Mouse (Mus musculus) liver, embryonic 16.5 days (tissue): Measurements from ENCODE around the gene Ccdc71. TPM values are rescaled to one million over a fixed set of nuclear protein-coding genes. Genes with fewer than 3 reads are reported as not detected.

Experiments used
- ATAC-seq: fragments of 200-750 bp; cut with Nextera tagmentation; 2 replicates; pipeline ENCODE4 v1.8.0; 2017; ENCODE audit warnings: low read depth, mild to moderate bottlenecking, moderate number of reproducible peaks, moderate library complexity
- H3K27ac ChIP-seq: fragments of 300-500 bp; sonication (generic); 2 replicates; pipeline ENCODE4 v1.5.1; 2014; ENCODE audit warnings: mild to moderate bottlenecking, low read length
- H3K27me3 ChIP-seq: fragments of 300-500 bp; sonication (generic); 2 replicates; pipeline ENCODE4 v1.6.1; 2014; ENCODE audit warnings: low read depth, low read length, mixed read lengths; ENCODE audit not compliant: control insufficient read depth, insufficient read depth
- H3K36me3 ChIP-seq: fragments of 300-500 bp; sonication (generic); 2 replicates; pipeline ENCODE4 v1.6.1; 2014; ENCODE audit warnings: mild to moderate bottlenecking; ENCODE audit not compliant: control insufficient read depth, insufficient read depth
- H3K4me1 ChIP-seq: fragments of 300-500 bp; sonication (generic); 2 replicates; pipeline ENCODE4 v1.6.1; 2014; ENCODE audit warnings: low read depth, low read length, mixed read lengths; ENCODE audit not compliant: control insufficient read depth
- H3K4me2 ChIP-seq: fragments of 300-500 bp; sonication (generic); 2 replicates; pipeline ENCODE4 v1.6.1; 2014; ENCODE audit warnings: low read depth, low read length, mixed read lengths
- H3K4me3 ChIP-seq: fragments of 300-500 bp; sonication (generic); 2 replicates; pipeline ENCODE4 v1.5.1; 2014; ENCODE audit warnings: low read depth, mild to moderate bottlenecking, low read length
- H3K9ac ChIP-seq: fragments of 300-500 bp; sonication (generic); 2 replicates; pipeline ENCODE4 v1.6.1; 2014; ENCODE audit warnings: low read depth, low read length
- H3K9me3 ChIP-seq: fragments of 300-500 bp; sonication (generic); replicated peaks from 2 replicates; pipeline ENCODE4 v1.6.1; 2016; ENCODE audit warnings: low read length; ENCODE audit not compliant: control insufficient read depth
- WGBS: fragments of 180-500 bp; shearing (Covaris S2); extraction: QIAGEN DNeasy Blood & Tissue Kit; methylation state at CpG from one replicate; pipeline ENCODE4 v1.1.7; 2014; ENCODE audit not compliant: insufficient replicate concordance; 5-methylcytosine and 5-hydroxymethylcytosine counted together
- polyA plus RNA-seq: library from polyadenylated mRNA; unstranded; fragments of >200 nt; fragmentation: Nextera tagmentation; extraction: Ambion mirVana; gene quantifications from 2 replicates; pipeline ENCODE4 v1.2.1, GENCODE M21; 2015

Gene Ccdc71
- polyA plus RNA-seq: 17.4 and 19.8 TPM in 2 replicates

GRCm38 (mm10) chr9:108460319-108461178 lies at the start of gene Ccdc71:
Ccdc71 (plus strand) TSS chr9:108460527.
- ATAC-seq: peak; percentile 89

GRCm38 (mm10) chr9:108411381-108411942 lies 48.9 kb upstream of the Ccdc71 start:
- no peaks in the 10 kb centered on the region for H3K36me3 ChIP-seq
- 65% methylated on average over 9 of the region's 9 CpGs for WGBS
- no peak overlapping the region for H3K27ac ChIP-seq
- no peaks in the 10 kb centered on the region for H3K9me3 ChIP-seq
- no peaks in the 10 kb centered on the region for H3K4me1 ChIP-seq
- no peaks in the 10 kb centered on the region for H3K27me3 ChIP-seq
- ATAC-seq: no peak
- no peak overlapping the region for H3K4me2 ChIP-seq
- H3K4me3 ChIP-seq: no peak overlapping the region
- H3K9ac ChIP-seq: no peak overlapping the region

More at GRCm38 (mm10) chr9:108460319-108461178, at the start of gene Ccdc71:
- peak within 1 kb of the TSS; percentile 85 for H3K9ac ChIP-seq
- H3K27me3 ChIP-seq: no peaks in the 10 kb centered on the region
- H3K27ac ChIP-seq: peak within 1 kb of the TSS; percentile 88
- H3K4me1 ChIP-seq: peaks cover 23% of the 10 kb centered on the region
- peak within 1 kb of the TSS; percentile 85 for H3K4me2 ChIP-seq
- H3K36me3 ChIP-seq: peaks cover 4% of the 10 kb centered on the region
- peak within 1 kb of the TSS; percentile 89 for H3K4me3 ChIP-seq
- WGBS: under 1% methylated on average over 52 of the region's 52 CpGs
- H3K9me3 ChIP-seq: no peaks in the 10 kb centered on the region

DNA sequence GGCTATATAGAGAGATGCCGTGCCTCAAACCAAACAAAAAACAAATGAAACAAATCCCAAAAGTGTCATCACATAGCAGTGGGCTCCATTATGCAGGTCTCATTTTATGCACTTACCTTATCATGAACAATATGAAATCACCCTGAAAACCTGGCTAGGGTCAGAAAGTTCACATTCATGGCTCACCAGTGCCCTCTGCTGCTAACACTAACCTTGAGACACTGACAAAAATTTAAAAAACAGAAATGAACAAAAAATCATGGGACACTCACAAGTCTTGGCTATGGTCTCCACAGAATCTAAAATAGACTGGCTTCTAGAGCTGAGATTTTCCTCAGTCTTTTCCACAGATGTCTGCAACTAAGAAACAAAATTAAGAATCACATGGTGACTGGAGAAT lies 48.1 kb upstream of the Ccdc71 start:
- no peak overlapping the region for H3K9ac ChIP-seq
- no peaks in the 10 kb centered on the region for H3K27me3 ChIP-seq
- no peak for ATAC-seq
- no peaks in the 10 kb centered on the region for H3K9me3 ChIP-seq
- no peaks in the 10 kb centered on the region for H3K36me3 ChIP-seq
- no peak overlapping the region for H3K4me2 ChIP-seq
- WGBS: 60% methylated on average over 1 of the region's 1 CpGs
- no peak overlapping the region for H3K4me3 ChIP-seq
- H3K27ac ChIP-seq: no peak overlapping the region
- H3K4me1 ChIP-seq: no peaks in the 10 kb centered on the region

DNA sequence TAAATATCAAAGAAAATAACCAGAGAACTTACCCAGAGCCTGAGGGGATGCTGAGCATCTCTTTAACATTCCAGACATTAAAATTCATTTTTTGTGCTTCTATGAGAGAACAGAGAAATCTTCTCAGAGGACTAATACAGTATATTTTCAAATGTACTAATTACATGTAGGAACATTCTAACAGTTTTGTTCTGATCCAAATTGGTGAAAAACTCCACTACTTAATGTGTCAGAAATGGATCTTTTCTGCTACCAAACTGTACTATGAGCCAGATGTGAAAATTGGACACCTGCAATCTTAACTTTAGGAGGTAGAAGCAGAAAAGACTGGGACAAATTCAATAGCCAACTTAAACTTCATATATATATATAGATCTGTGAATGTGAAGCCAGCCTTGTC lies 31.9 kb upstream of the Ccdc71 start, which contains the start of gene Ccdc36:
Gene Ccdc36 (minus strand): TSS at position 101 of the 400 bp plus-strand sequence.
- no peak for ATAC-seq
- Histone ChIP-seq H3K4me3 (no peak within 1 kb of the TSS), H3K9ac (no peak within 1 kb of the TSS), H3K27ac (no peak within 1 kb of the TSS), H3K4me1 (peaks cover 3% of the 10 kb centered on the region), H3K27me3 (no peaks in the 10 kb centered on the region), H3K36me3 (no peaks in the 10 kb centered on the region), H3K4me2 (no peak within 1 kb of the TSS), H3K9me3 (no peaks in the 10 kb centered on the region)

GRCm38 (mm10) chr9:108431431-108432067 lies 28.8 kb upstream of the Ccdc71 start:
- peak overlapping the region; percentile 46 for H3K4me2 ChIP-seq
- H3K27me3 ChIP-seq: no peaks in the 10 kb centered on the region
- H3K9ac ChIP-seq: 0 out of 2 replicates have a peak overlapping the region, but pooled peaks have one; percentile 7
- H3K9me3 ChIP-seq: no peaks in the 10 kb centered on the region
- H3K27ac ChIP-seq: no peak overlapping the region
- WGBS: 51% methylated on average over 32 of the region's 32 CpGs
- peak; percentile 56 for ATAC-seq
- peaks cover 3% of the 10 kb centered on the region for H3K4me1 ChIP-seq
- no peaks in the 10 kb centered on the region for H3K36me3 ChIP-seq
- H3K4me3 ChIP-seq: peak overlapping the region; percentile 12; the same call in 1 of the 2 replicates

DNA sequence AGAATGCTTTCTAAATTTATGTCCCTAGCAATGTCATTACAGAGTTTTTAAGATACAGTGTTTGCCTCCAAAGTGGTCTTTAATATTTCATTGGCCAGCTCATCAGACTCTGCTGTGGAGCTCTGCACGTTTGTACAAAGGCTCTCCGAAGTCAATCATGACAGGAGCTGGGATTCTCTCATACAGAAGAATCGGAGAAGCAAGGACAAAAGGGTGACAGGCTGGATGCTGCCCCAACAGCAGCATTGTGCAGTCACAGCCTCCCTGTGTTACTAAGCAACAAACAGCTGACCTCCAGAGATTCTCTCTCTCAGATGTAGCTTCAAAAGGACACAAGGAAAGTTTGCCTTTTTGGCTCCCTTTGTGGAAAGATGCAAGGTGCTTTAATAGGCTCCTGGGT lies 24.1 kb upstream of the Ccdc71 start, which contains the start of gene BC048562:
Gene BC048562 (plus strand): TSS at position 301 of the 400 bp plus-strand sequence.
- H3K4me1 ChIP-seq: peaks cover 3% of the 10 kb centered on the region
- WGBS: 67% methylated on average over 3 of the region's 3 CpGs
- no peak for ATAC-seq
- no peak within 1 kb of the TSS for H3K27ac ChIP-seq
- H3K9me3 ChIP-seq: no peaks in the 10 kb centered on the region
- no peak within 1 kb of the TSS for H3K4me3 ChIP-seq
- H3K4me2 ChIP-seq: no peak within 1 kb of the TSS
- no peaks in the 10 kb centered on the region for H3K36me3 ChIP-seq
- no peak within 1 kb of the TSS for H3K9ac ChIP-seq
- H3K27me3 ChIP-seq: no peaks in the 10 kb centered on the region

DNA sequence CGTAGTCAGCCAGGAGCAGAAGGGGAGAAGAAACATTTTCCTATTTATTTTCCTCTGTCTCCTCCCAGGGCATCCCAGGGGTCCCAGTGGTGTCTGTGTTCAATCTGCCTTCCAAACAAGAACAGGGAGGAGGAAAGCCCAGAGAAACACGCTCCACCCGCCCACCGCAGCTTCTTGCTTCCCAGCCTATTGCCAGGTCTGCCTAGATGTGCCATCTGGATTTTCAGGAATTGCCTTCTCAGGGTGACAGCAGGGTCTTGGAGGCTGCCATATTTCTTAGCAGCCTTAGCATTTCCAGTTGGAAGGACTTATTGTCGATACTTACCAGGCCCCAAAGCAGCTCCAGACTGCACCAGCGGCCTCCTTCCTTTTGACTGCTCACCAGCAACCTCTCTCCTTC lies 21.2 kb upstream of the Ccdc71 start:
- Histone ChIP-seq H3K36me3 (no peaks in the 10 kb centered on the region), H3K4me2 (no peak overlapping the region), H3K4me1 (no peaks in the 10 kb centered on the region), H3K27me3 (no peaks in the 10 kb centered on the region), H3K4me3 (no peak overlapping the region), H3K27ac (no peak overlapping the region), H3K9me3 (no peaks in the 10 kb centered on the region), H3K9ac (no peak overlapping the region)
- 70% methylated on average over 6 of the region's 6 CpGs for WGBS
- no peak for ATAC-seq

GRCm38 (mm10) chr9:108440485-108440884 lies 19.8 kb upstream of the Ccdc71 start:
- WGBS: 54% methylated on average over 5 of the region's 5 CpGs
- Histone ChIP-seq H3K4me3 (no peak overlapping the region), H3K27me3 (no peaks in the 10 kb centered on the region), H3K4me2 (no peak overlapping the region), H3K4me1 (no peaks in the 10 kb centered on the region), H3K36me3 (no peaks in the 10 kb centered on the region), H3K9me3 (no peaks in the 10 kb centered on the region), H3K9ac (no peak overlapping the region), H3K27ac (no peak overlapping the region)
- no peak for ATAC-seq
